Mouse (Mus musculus): ENCODE measurements around the gene 4930544D05Rik. TPM values are rescaled to one million over a fixed set of nuclear protein-coding genes. Genes with fewer than 3 reads are reported as not detected.
A peak's percentile ranks its signal among the peaks of the same experiment; 100 is the strongest.

The 4930544D05Rik gene
- total and polyA plus RNA-seq, 2 experiments from 2014 or later: 0.48 TPM; not detected in 1

DNA sequence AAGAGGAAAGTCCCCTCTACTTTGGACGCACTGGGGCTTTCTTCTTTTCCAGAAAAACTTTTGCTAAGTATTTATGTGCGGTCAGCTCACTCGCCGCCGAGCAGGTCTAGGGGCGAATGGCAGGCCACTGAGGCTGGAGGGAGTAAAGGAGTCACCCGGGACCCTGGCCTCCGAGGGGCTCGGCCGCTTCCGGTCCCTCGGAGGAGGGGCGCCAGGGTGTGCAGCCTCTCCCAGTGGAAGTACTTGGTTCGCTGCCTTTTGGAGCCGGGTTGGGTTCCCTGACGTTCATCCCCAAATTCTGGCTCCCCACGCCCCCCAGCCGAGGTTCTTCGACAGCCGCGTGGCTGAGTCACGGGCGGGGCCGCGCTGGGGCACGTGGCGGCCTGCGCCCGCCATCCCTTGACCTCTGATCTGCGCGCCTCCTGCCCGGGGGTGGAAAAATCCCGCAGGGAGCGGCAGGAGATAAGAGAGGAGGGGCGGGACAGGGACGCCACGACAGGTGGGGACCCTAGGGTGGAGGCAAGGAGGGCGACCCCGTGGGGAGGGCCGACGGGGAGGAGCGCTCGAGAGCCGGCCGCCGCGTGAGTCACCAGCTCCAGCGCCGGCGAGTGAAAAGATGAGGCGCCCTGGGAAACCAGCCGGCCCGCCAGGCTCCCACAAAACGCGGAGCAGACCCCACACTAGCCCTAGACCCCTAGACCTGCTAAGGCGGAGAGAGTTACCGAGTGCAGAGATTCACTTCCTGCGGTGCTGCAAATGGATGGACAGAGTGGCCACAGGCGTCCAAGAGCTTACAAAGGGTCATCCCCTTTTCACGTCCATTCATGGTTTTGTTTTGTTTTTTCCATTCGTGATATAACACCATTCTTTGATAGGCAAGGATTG is 40.2 kb downstream of the 4930544D05Rik start:
- DNase-seq (no peak), ATAC-seq (no peak)
- WGBS: 2% methylated on average over 61 of the region's 61 CpGs

DNA sequence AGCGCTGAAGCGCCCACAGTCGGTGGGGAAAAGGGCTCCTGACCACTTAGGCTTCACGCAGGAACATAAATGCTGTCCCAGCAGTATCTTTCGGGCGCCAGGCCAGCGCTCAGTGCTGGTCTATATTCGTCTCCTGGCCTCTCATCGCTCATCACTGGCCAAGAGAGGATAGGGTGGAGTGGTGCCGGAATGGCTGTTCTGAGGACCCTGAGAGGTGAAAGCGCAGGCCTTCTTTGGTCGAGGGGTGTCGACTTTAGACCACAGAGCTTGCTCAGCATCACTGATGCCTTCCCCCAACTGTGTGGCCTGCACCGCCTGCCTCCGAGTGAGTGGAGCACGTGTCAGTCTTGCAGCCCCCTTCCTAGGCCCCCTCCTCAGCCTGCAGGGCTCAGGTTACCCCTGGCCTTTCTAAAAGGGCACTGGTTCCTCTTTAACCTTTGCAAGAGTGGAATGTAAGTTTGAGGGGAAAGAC is 40.8 kb downstream of the 4930544D05Rik start:
- no peak for TF ChIP-seq CTCF (IDR thresholded peaks at IDR 0.05; ENCODE audit: low read depth)
- Histone ChIP-seq H3K4me1 (ENCODE audit: insufficient read depth) (no peaks in the 10 kb centered on the region), H3K9ac (0 out of 2 replicates have a peak overlapping the region, but pooled peaks have one; percentile 32), H3K4me2 (ENCODE audit: low read depth) (peak overlapping the region; percentile 87), H3K27me3 (ENCODE audit: insufficient read depth, low read length) (no peaks in the 10 kb centered on the region), H3K36me3 (ENCODE audit: insufficient read depth) (peaks cover 4% of the 10 kb centered on the region; the same call in 1 of the 2 replicates), H3K9me3 (ENCODE audit: low read length) (no peaks in the 10 kb centered on the region), H3K4me3 (ENCODE audit: low read depth, low read length) (peak overlapping the region; percentile 98), H3K27ac (ENCODE audit: low read depth, low read length) (no peak overlapping the region)
- ATAC-seq: no peak
- WGBS: 15% methylated on average over 16 of the region's 16 CpGs
- no peak for DNase-seq

More for the DNA sequence above, 40.2 kb downstream of the 4930544D05Rik start:
- Histone ChIP-seq H3K27ac (ENCODE audit: low read depth, low read length) (0 out of 2 replicates have a peak overlapping the region, but pooled peaks have one; percentile 97), H3K4me2 (ENCODE audit: low read depth) (peak overlapping the region; percentile 87), H3K4me1 (ENCODE audit: insufficient read depth) (no peaks in the 10 kb centered on the region), H3K36me3 (ENCODE audit: insufficient read depth) (peaks cover 11% of the 10 kb centered on the region), H3K9ac (peak overlapping the region; percentile 97), H3K9me3 (ENCODE audit: low read length) (no peaks in the 10 kb centered on the region), H3K4me3 (ENCODE audit: low read depth, low read length) (peak overlapping the region; percentile 98), H3K27me3 (ENCODE audit: insufficient read depth, low read length) (no peaks in the 10 kb centered on the region)
- TF ChIP-seq CTCF (IDR thresholded peaks at IDR 0.05; ENCODE audit: low read depth): no peak

DNA sequence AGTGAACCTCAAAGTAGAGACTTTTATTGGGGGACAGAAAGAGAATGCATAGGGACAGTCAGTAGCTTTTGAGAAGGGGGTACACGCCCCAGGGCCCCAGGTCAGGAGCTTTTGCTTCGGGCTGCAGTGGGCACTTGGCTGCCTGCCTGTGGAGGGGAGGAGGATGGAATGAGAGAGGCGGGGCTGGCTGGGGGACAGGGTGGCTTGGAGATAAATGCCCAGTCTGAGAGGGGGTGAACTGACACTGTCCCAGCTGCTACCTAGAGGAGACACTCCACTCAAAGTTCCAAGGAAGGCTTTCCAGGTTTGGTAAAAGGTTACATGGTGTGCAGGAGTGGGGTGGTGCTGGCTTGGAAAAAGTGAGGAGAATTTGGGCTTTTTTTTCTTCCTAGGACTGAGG is 41.3 kb downstream of the 4930544D05Rik start, which contains the start of gene Eno3:
Gene Eno3, plus strand, starts transcription at position 239 of the 400 bp plus-strand sequence.
- DNase-seq: no peak
- Histone ChIP-seq H3K36me3 (ENCODE audit: insufficient read depth) (peaks cover 2% of the 10 kb centered on the region; the same call in 1 of the 2 replicates), H3K4me3 (ENCODE audit: low read depth, low read length) (peak within 1 kb of the TSS; percentile 98), H3K9ac (peak within 1 kb of the TSS; percentile 32), H3K27ac (ENCODE audit: low read depth, low read length) (no peak within 1 kb of the TSS), H3K4me2 (ENCODE audit: low read depth) (peak within 1 kb of the TSS; percentile 87), H3K9me3 (ENCODE audit: low read length) (no peaks in the 10 kb centered on the region), H3K4me1 (ENCODE audit: insufficient read depth) (no peaks in the 10 kb centered on the region), H3K27me3 (ENCODE audit: insufficient read depth, low read length) (no peaks in the 10 kb centered on the region)
- ATAC-seq: no peak
- WGBS: 13% methylated on average over 3 of the region's 3 CpGs
- TF ChIP-seq CTCF (IDR thresholded peaks at IDR 0.05; ENCODE audit: low read depth): no peak

DNA sequence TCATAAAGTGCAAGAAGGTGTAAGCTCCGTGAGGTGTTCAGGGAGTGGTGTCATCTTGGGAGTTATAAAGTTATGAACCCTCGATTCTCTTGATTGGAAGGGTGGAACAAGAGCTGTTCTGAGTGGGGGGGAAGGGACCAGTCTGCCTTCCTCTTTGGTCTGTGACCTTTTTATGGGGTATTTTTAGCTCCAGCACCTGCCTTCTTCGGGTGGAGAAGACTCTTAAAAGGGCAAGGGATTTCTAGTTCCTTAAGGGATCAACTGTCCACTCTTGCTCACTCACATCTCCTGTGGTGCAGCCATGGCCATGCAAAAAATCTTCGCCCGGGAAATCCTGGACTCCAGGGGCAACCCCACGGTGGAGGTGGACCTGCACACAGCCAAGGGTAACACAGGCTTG is 41.9 kb downstream of the 4930544D05Rik start:
- Histone ChIP-seq H3K27me3 (ENCODE audit: insufficient read depth, low read length) (no peaks in the 10 kb centered on the region), H3K9ac (no peak overlapping the region), H3K4me1 (ENCODE audit: insufficient read depth) (no peaks in the 10 kb centered on the region), H3K9me3 (ENCODE audit: low read length) (no peaks in the 10 kb centered on the region), H3K27ac (ENCODE audit: low read depth, low read length) (no peak overlapping the region), H3K4me2 (ENCODE audit: low read depth) (no peak overlapping the region), H3K36me3 (ENCODE audit: insufficient read depth) (peaks cover 6% of the 10 kb centered on the region), H3K4me3 (ENCODE audit: low read depth, low read length) (no peak overlapping the region)
- no peak for ATAC-seq
- no peak for DNase-seq
- TF ChIP-seq CTCF (IDR thresholded peaks at IDR 0.05; ENCODE audit: low read depth): no peak
- 67% methylated on average over 6 of the region's 6 CpGs for WGBS

DNA sequence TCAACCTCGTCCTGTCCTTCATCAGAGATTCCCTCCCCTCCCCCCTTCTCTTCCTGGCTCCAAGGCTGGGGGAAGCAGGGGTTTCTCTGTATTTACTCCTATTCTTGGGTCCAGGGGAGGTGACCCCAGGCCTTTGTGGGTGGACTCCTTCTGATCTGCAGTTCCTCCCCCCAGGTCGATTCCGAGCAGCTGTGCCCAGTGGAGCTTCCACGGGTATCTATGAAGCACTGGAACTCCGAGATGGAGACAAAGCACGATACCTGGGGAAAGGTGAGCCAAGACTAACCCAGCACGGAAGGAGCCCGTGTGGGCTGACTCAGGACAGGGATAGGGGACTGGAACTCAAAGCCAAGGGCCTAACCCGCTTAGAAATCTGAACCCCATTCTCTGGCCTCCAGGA is 42.3 kb downstream of the 4930544D05Rik start:
- ATAC-seq (no peak), DNase-seq (no peak)
- H3K9me3 ChIP-seq (ENCODE audit: low read length): no peaks in the 10 kb centered on the region
- WGBS: 65% methylated on average over 9 of the region's 9 CpGs
- no peak for TF ChIP-seq CTCF (IDR thresholded peaks at IDR 0.05; ENCODE audit: low read depth)
- H3K4me3 ChIP-seq (ENCODE audit: low read depth, low read length): no peak overlapping the region
- H3K27ac ChIP-seq (ENCODE audit: low read depth, low read length): no peak overlapping the region
- H3K4me1 ChIP-seq (ENCODE audit: insufficient read depth): no peaks in the 10 kb centered on the region
- no peaks in the 10 kb centered on the region for H3K27me3 ChIP-seq (ENCODE audit: insufficient read depth, low read length)
- H3K4me2 ChIP-seq (ENCODE audit: low read depth): no peak overlapping the region
- H3K9ac ChIP-seq: no peak overlapping the region
- H3K36me3 ChIP-seq (ENCODE audit: insufficient read depth): peaks cover 10% of the 10 kb centered on the region

DNA sequence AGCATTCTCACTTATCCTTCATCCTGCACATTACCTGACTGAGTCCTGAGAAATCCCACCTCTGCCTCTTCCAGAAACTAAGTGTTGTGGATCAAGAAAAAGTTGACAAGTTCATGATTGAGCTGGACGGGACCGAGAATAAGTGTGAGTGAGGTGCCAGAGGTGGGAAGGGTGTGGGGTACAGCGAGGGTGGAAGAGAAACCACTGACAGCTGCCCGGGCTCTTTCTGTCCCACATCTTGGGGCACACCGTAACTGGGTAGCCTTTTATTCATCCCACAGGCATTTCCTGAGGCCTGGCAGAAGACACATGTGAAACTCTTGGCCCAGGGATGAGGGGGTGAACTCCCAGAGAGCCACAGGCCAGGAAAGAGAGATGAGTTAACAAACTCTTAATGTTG is 42.9 kb downstream of the 4930544D05Rik start:
- no peak overlapping the region for H3K27ac ChIP-seq (ENCODE audit: low read depth, low read length)
- H3K4me1 ChIP-seq (ENCODE audit: insufficient read depth): no peaks in the 10 kb centered on the region
- no peaks in the 10 kb centered on the region for H3K9me3 ChIP-seq (ENCODE audit: low read length)
- H3K27me3 ChIP-seq (ENCODE audit: insufficient read depth, low read length): no peaks in the 10 kb centered on the region
- WGBS: 88% methylated on average over 5 of the region's 5 CpGs
- no peak overlapping the region for H3K4me2 ChIP-seq (ENCODE audit: low read depth)
- H3K36me3 ChIP-seq (ENCODE audit: insufficient read depth): peaks cover 15% of the 10 kb centered on the region
- TF ChIP-seq CTCF (IDR thresholded peaks at IDR 0.05; ENCODE audit: low read depth): no peak
- ATAC-seq: no peak
- H3K4me3 ChIP-seq (ENCODE audit: low read depth, low read length): no peak overlapping the region
- DNase-seq: no peak
- no peak overlapping the region for H3K9ac ChIP-seq

DNA sequence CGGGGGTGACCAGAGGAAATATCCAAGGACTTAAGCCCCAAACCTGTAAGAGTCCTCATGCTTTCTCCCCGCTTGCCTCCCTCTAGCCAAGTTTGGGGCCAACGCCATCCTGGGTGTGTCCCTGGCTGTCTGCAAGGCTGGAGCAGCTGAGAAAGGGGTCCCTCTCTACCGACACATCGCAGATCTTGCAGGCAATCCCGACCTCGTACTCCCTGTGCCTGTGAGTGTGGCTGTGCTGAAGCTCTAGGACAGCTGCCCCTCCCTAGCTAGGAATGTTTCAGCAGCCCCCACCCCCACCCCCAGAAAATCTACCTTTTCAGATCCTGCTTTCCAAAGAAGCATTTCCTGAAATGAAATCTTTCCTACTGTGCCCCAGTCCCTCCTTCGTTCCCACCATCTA is 43.3 kb downstream of the 4930544D05Rik start:
- no peak for DNase-seq
- Histone ChIP-seq H3K9me3 (ENCODE audit: low read length) (no peaks in the 10 kb centered on the region), H3K4me2 (ENCODE audit: low read depth) (no peak overlapping the region), H3K36me3 (ENCODE audit: insufficient read depth) (peaks cover 19% of the 10 kb centered on the region), H3K4me1 (ENCODE audit: insufficient read depth) (no peaks in the 10 kb centered on the region), H3K27me3 (ENCODE audit: insufficient read depth, low read length) (no peaks in the 10 kb centered on the region), H3K27ac (ENCODE audit: low read depth, low read length) (no peak overlapping the region), H3K9ac (no peak overlapping the region), H3K4me3 (ENCODE audit: low read depth, low read length) (no peak overlapping the region)
- ATAC-seq: no peak
- whole genome bisulfite sequencing: 85% methylated on average over 8 of the region's 8 CpGs
- no peak for TF ChIP-seq CTCF (IDR thresholded peaks at IDR 0.05; ENCODE audit: low read depth)

All from forebrain, postnatal 0 days (tissue).